Comparison of ENCODE assay signal across 8 mouse cellular contexts in the genomic region with DNA sequence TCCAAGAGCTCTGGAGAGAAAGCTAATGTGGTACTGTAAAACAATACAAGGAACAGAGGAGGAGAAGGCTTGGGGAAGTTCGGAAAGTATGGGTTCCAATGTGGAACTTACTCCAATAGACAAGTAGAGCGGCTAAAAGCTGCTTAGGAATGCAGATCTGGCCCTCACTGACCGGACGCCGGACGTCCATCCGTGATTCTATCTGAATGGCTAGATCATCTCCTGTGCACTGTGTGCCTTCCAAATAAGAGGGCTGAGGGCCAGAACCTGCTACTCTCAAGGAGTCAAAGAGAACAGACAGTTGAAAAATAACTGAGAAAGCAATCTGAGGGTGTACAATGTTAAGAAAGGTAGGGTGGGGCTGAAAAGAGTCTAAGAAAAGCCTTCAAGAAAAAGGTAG. TPM values are rescaled to one million over a fixed set of nuclear protein-coding genes. Genes with fewer than 3 reads are reported as not detected.
A peak's percentile ranks its signal among the peaks of the same experiment; 100 is the strongest.
DNase-seq lines count a peak whose midpoint lies in the region; ATAC-seq and TF ChIP-seq lines count a peak whose summit lies in the region.

No protein-coding gene starts in this region.

- TF ChIP-seq EP300 in lung, postnatal 0 days (IDR thresholded peaks at IDR 0.05), result no peak

- peak overlapping the region; percentile 92; the same call in 1 of the 2 replicates for H3K4me2 ChIP-seq in lung, postnatal 0 days (replicated peaks; ENCODE audit: low read depth, low read length)
- peak overlapping the region; percentile 81 for H3K4me2 ChIP-seq in embryonic facial prominence, embryonic 15.5 days (replicated peaks)
- H3K4me2 ChIP-seq in hindbrain, embryonic 13.5 days, result peak overlapping the region; percentile 72
- peak overlapping the region; percentile 78 for H3K4me2 ChIP-seq in midbrain, embryonic 15.5 days

- no peak for ATAC-seq in lung, postnatal 0 days
- ATAC-seq in embryonic facial prominence, embryonic 15.5 days (ENCODE audit: insufficient number of reproducible peaks, low FRiP score, low TSS enrichment, low read depth), result no peak
- no peak for ATAC-seq in hindbrain, embryonic 13.5 days (ENCODE audit: low FRiP score)
- no peak for ATAC-seq in midbrain, embryonic 15.5 days (replicated peaks)

- H3K9me3 ChIP-seq in lung, postnatal 0 days (ENCODE audit: low read length), result no peaks in the 10 kb centered on the region
- no peaks in the 10 kb centered on the region for H3K9me3 ChIP-seq in embryonic facial prominence, embryonic 15.5 days (replicated peaks)
- H3K9me3 ChIP-seq in hindbrain, embryonic 13.5 days, result no peaks in the 10 kb centered on the region
- no peaks in the 10 kb centered on the region for H3K9me3 ChIP-seq in midbrain, embryonic 15.5 days

- H3K4me3 ChIP-seq in lung, postnatal 0 days (ENCODE audit: low read depth, low read length), result no peak overlapping the region
- H3K4me3 ChIP-seq in embryonic facial prominence, embryonic 15.5 days (replicated peaks), result peak overlapping the region; percentile 75
- peak overlapping the region; percentile 73 for H3K4me3 ChIP-seq in hindbrain, embryonic 13.5 days
- peak overlapping the region; percentile 59; the same call in 1 of the 2 replicates for H3K4me3 ChIP-seq in midbrain, embryonic 15.5 days

- H3K27ac ChIP-seq in lung, postnatal 0 days (ENCODE audit: low read length), result peak overlapping the region; percentile 90; the same call in 1 of the 2 replicates
- H3K27ac ChIP-seq in embryonic facial prominence, embryonic 15.5 days (replicated peaks), result no peak overlapping the region
- peak overlapping the region; percentile 95; the same call in 1 of the 2 replicates for H3K27ac ChIP-seq in hindbrain, embryonic 13.5 days
- peak overlapping the region; percentile 89; the same call in 1 of the 2 replicates for H3K27ac ChIP-seq in midbrain, embryonic 15.5 days

- no peak overlapping the region for H3K9ac ChIP-seq in lung, postnatal 0 days (replicated peaks; ENCODE audit: low read depth)
- H3K9ac ChIP-seq in embryonic facial prominence, embryonic 15.5 days, result no peak overlapping the region
- peak overlapping the region; percentile 74; the same call in 1 of the 2 replicates for H3K9ac ChIP-seq in hindbrain, embryonic 13.5 days
- peak overlapping the region; percentile 60; the same call in 1 of the 2 replicates for H3K9ac ChIP-seq in midbrain, embryonic 15.5 days

- 84% methylated on average over 7 of the region's 7 CpGs for whole genome bisulfite sequencing in lung, postnatal 0 days
- 90% methylated on average over 7 of the region's 7 CpGs for WGBS in embryonic facial prominence, embryonic 15.5 days
- WGBS in hindbrain, embryonic 13.5 days, result 90% methylated on average over 7 of the region's 7 CpGs
- 80% methylated on average over 7 of the region's 7 CpGs for WGBS in midbrain, embryonic 15.5 days

- TF ChIP-seq CTCF in lung, postnatal 0 days (IDR thresholded peaks at IDR 0.05), result no peak

- H3K36me3 ChIP-seq in lung, postnatal 0 days (ENCODE audit: insufficient read depth, low read length), result no peaks in the 10 kb centered on the region
- no peaks in the 10 kb centered on the region for H3K36me3 ChIP-seq in embryonic facial prominence, embryonic 15.5 days
- H3K36me3 ChIP-seq in hindbrain, embryonic 13.5 days, result no peaks in the 10 kb centered on the region
- no peaks in the 10 kb centered on the region for H3K36me3 ChIP-seq in midbrain, embryonic 15.5 days (replicated peaks)

- H3K27me3 ChIP-seq in lung, postnatal 0 days (replicated peaks; ENCODE audit: insufficient read depth, low read length), result no peaks in the 10 kb centered on the region
- H3K27me3 ChIP-seq in embryonic facial prominence, embryonic 15.5 days, result no peaks in the 10 kb centered on the region
- H3K27me3 ChIP-seq in hindbrain, embryonic 13.5 days, result no peaks in the 10 kb centered on the region
- H3K27me3 ChIP-seq in midbrain, embryonic 15.5 days (replicated peaks), result no peaks in the 10 kb centered on the region

- DNase-seq in lung, postnatal 0 days (ENCODE audit: low spot score), result no peak
- DNase-seq in lung, postnatal 36 days, result no peak
- no peak for DNase-seq in embryo, embryonic 10.5 days (ENCODE audit: low spot score)
- DNase-seq in urinary bladder, postnatal 25 days (ENCODE audit: low spot score), result no peak
- DNase-seq in ovary, postnatal 14 days (ENCODE audit: low spot score), result no peak

- H3K4me1 ChIP-seq in lung, postnatal 0 days (ENCODE audit: insufficient read depth, low read depth, low read length), result peaks cover 14% of the 10 kb centered on the region
- H3K4me1 ChIP-seq in embryonic facial prominence, embryonic 15.5 days, result peaks cover 35% of the 10 kb centered on the region
- H3K4me1 ChIP-seq in hindbrain, embryonic 13.5 days (replicated peaks), result peaks cover 24% of the 10 kb centered on the region
- peaks cover 26% of the 10 kb centered on the region for H3K4me1 ChIP-seq in midbrain, embryonic 15.5 days

RNA-seq across cellular contexts. Expression of gene Socs5, which starts 1.5 kb away (rescaled TPM):
- polyA plus RNA-seq in lung, postnatal 0 days (2015; fragmentation: Nextera tagmentation; extraction: Ambion mirVana), result 9.5 and 10.5 TPM in 2 replicates
- 20.6 and 21.3 TPM in 2 replicates for polyA plus RNA-seq in embryonic facial prominence, embryonic 15.5 days (2015; fragmentation: Nextera tagmentation; extraction: Ambion mirVana)
- polyA plus RNA-seq in hindbrain, embryonic 13.5 days (2015; fragmentation: Nextera tagmentation; extraction: Ambion mirVana), result 13.0 and 13.3 TPM in 2 replicates
- polyA plus RNA-seq in midbrain, embryonic 15.5 days (2015; fragmentation: Nextera tagmentation; extraction: Ambion mirVana), result 14.8 and 16.2 TPM in 2 replicates

Comparison
In these comparisons a context has a peak if more than half of its experiments do, and no peak if none do; other contexts are left out.
1. H3K9ac ChIP-seq: peak in hindbrain, embryonic 13.5 days (single experiment) and midbrain, embryonic 15.5 days (single experiment); none in lung, postnatal 0 days (single experiment) and embryonic facial prominence, embryonic 15.5 days (single experiment).
2. Peak in every context shown above with its lines, with median percentiles within 50 percentile points of each other: H3K4me2 ChIP-seq.